Mouse (Mus musculus): Measurements from ENCODE around the gene Slc10a7.
A peak's percentile ranks its signal among the peaks of the same experiment; 100 is the strongest.

Gene Slc10a7

GRCm38 (mm10) chr8:78626632-78627031 is 117.5 kb downstream of the Slc10a7 start:
- DNase-seq: no peak

- no peak for DNase-seq
Observed at GRCm38 (mm10) chr8:78627793-78628192, 118.6 kb downstream of the Slc10a7 start.

- DNase-seq: no peak
Observed at GRCm38 (mm10) chr8:78630414-78631164, 121.4 kb downstream of the Slc10a7 start.

- no peak for DNase-seq
Observed at GRCm38 (mm10) chr8:78633012-78633411, 123.9 kb downstream of the Slc10a7 start.

- DNase-seq: no peak
Observed at GRCm38 (mm10) chr8:78634018-78634417, 124.9 kb downstream of the Slc10a7 start.

GRCm38 (mm10) chr8:78634523-78635240 is 125.5 kb downstream of the Slc10a7 start:
- DNase-seq: no peak

GRCm38 (mm10) chr8:78635241-78635771 is 126.2 kb downstream of the Slc10a7 start:
- no peak for DNase-seq

GRCm38 (mm10) chr8:78641919-78642318 is 132.8 kb downstream of the Slc10a7 start:
- DNase-seq: no peak

GRCm38 (mm10) chr8:78642376-78642775 is 133.2 kb downstream of the Slc10a7 start:
- no peak for DNase-seq

- no peak for DNase-seq
Observed at GRCm38 (mm10) chr8:78647000-78647656, 138.0 kb downstream of the Slc10a7 start.

- no peak for DNase-seq
Observed at GRCm38 (mm10) chr8:78647846-78648245, 138.7 kb downstream of the Slc10a7 start.

GRCm38 (mm10) chr8:78648918-78649317 is 139.8 kb downstream of the Slc10a7 start:
- peak; percentile 73 for DNase-seq

GRCm38 (mm10) chr8:78651670-78652069 is 142.5 kb downstream of the Slc10a7 start:
- no peak for DNase-seq

GRCm38 (mm10) chr8:78655351-78656045 is 146.4 kb downstream of the Slc10a7 start:
- DNase-seq: no peak

- DNase-seq: no peak
Observed at GRCm38 (mm10) chr8:78656700-78657370, 147.7 kb downstream of the Slc10a7 start.

GRCm38 (mm10) chr8:78658172-78658571 is 149.0 kb downstream of the Slc10a7 start:
- DNase-seq: no peak

- DNase-seq: no peak
Observed at GRCm38 (mm10) chr8:78659617-78660187, 150.6 kb downstream of the Slc10a7 start.

GRCm38 (mm10) chr8:78664306-78664940 is 155.3 kb downstream of the Slc10a7 start:
- DNase-seq: no peak

GRCm38 (mm10) chr8:78667399-78667798 is 158.3 kb downstream of the Slc10a7 start:
- DNase-seq: no peak

- no peak for DNase-seq
Observed at GRCm38 (mm10) chr8:78668206-78668605, 159.1 kb downstream of the Slc10a7 start.

- no peak for DNase-seq
Observed at GRCm38 (mm10) chr8:78670241-78670640, 161.1 kb downstream of the Slc10a7 start.

All from right cerebral cortex, postnatal 14 days (tissue).